Mouse (Mus musculus) kidney, embryonic 16.5 days (tissue): ENCODE results near the gene Exosc8. TPM values are rescaled to one million over a fixed set of nuclear protein-coding genes. Genes with fewer than 3 reads are reported as not detected.
A peak's percentile ranks its signal among the peaks of the same experiment; 100 is the strongest.
"Not testable (repeated sequence)": the region's sequence is repeated elsewhere in the genome, so short reads cannot be mapped to it uniquely, and the experiment has no call there.

Experiments
- ATAC-seq: fragments of 200-750 bp; cut with Nextera tagmentation; 2 replicates; pipeline ENCODE4 v1.8.0; 2017; ENCODE audit warnings: moderate TSS enrichment; ENCODE audit not compliant: low FRiP score, low TSS enrichment
- H3K27ac ChIP-seq: fragments of 300-500 bp; sonication (generic); 2 replicates; pipeline ENCODE4 v1.5.1; 2014; ENCODE audit warnings: low read length
- H3K27me3 ChIP-seq: fragments of 300-500 bp; sonication (generic); 2 replicates; pipeline ENCODE4 v1.6.1; 2014; ENCODE audit warnings: low read length, control low read depth, mixed read lengths; ENCODE audit not compliant: insufficient read depth
- H3K36me3 ChIP-seq: fragments of 300-500 bp; sonication (generic); 2 replicates; pipeline ENCODE4 v1.6.1; 2014; ENCODE audit warnings: low read length, control low read depth, mixed read lengths; ENCODE audit not compliant: insufficient read depth
- H3K4me1 ChIP-seq: fragments of 300-500 bp; sonication (generic); 2 replicates; pipeline ENCODE4 v1.6.1; 2014; ENCODE audit warnings: low read length, control low read depth, mixed read lengths; ENCODE audit not compliant: insufficient read depth
- H3K4me2 ChIP-seq: fragments of 300-500 bp; sonication (generic); replicated peaks from 2 replicates; pipeline ENCODE4 v1.6.1; 2014; ENCODE audit warnings: low read depth, low read length
- H3K4me3 ChIP-seq: fragments of 300-500 bp; sonication (generic); 2 replicates; pipeline ENCODE4 v1.5.1; 2014; ENCODE audit warnings: mild to moderate bottlenecking, low read length
- H3K9ac ChIP-seq: fragments of 300-500 bp; sonication (generic); replicated peaks from 2 replicates; pipeline ENCODE4 v1.6.1; 2014; ENCODE audit warnings: low read length
- H3K9me3 ChIP-seq: fragments of 300-500 bp; sonication (generic); 2 replicates; pipeline ENCODE4 v1.6.1; 2016; ENCODE audit warnings: low read length, control low read depth
- WGBS: fragments of 180-500 bp; shearing (Covaris S2); extraction: QIAGEN DNeasy Blood & Tissue Kit; methylation state at CpG from one replicate; pipeline ENCODE4 v1.1.7; 2014; 5-methylcytosine and 5-hydroxymethylcytosine counted together
- polyA plus RNA-seq: library from polyadenylated mRNA; unstranded; fragments of >200 nt; fragmentation: Nextera tagmentation; extraction: Ambion mirVana; gene quantifications from 2 replicates; pipeline ENCODE4 v1.2.1, GENCODE M21; 2015

The Exosc8 gene
- 134 and 136 TPM in 2 replicates for polyA plus RNA-seq

- peak within 1 kb of the TSS; percentile 92 for H3K9ac ChIP-seq
- no peaks in the 10 kb centered on the region for H3K9me3 ChIP-seq
- WGBS, result 0% methylated on average over 55 of the region's 65 CpGs
- peak within 1 kb of the TSS; percentile 70 for H3K4me3 ChIP-seq
- ATAC-seq, result peak; percentile 94
- H3K27ac ChIP-seq, result peak within 1 kb of the TSS; percentile 100
- H3K4me1 ChIP-seq, result peaks cover 8% of the 10 kb centered on the region
- no peaks in the 10 kb centered on the region for H3K27me3 ChIP-seq
- peak within 1 kb of the TSS; percentile 79 for H3K4me2 ChIP-seq
- H3K36me3 ChIP-seq, result peaks cover 22% of the 10 kb centered on the region; the same call in 1 of the 2 replicates
Observed at GRCm38 (mm10) chr3:54735247-54736046, at the start of gene Exosc8, which contains the start of gene Alg5. TSS of gene Exosc8 (minus strand) at chr3:54735393. TSS of gene Alg5 (plus strand) at chr3:54735539.

DNA sequence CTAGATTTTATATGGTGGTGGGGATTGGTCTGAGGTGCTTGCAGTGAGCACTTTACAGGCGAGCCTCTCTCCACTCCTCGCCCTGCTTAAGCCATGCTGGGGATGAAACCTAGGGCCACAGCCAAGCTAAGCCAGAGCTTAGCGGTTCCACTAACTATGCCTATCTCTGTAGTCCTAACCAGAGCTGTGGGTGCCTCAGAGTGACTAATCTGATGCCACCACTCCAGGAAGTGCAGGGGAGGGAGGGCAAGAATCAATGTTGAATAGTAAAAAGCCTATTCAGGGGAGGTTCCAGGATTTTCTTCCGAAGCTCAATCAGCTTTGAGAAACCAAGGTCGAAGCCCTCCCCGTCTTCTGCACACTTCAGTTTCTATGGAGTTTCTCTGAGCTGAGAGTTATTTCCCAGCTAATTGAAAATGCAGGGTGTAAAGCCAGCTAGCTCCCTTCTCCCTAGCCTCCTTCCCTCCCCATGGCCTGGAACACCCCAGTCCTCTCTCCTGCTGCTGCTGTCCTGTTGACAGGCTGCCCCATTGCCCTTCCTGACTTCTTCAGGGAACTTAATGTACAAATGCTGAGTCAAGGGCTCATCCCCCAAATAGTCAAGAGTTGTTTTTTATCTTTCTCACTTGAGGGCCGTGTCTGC, 40.9 kb upstream of the Exosc8 start:
- H3K9ac ChIP-seq, result no peak overlapping the region
- no peak overlapping the region for H3K4me3 ChIP-seq
- WGBS, result 69% methylated on average over 7 of the region's 7 CpGs
- no peaks in the 10 kb centered on the region for H3K36me3 ChIP-seq
- 0 out of 2 replicates have a peak, but pooled peaks cover 5% of the 10 kb centered on the region for H3K4me1 ChIP-seq
- no peak; the same call in 1 of the 2 replicates for ATAC-seq
- H3K9me3 ChIP-seq, result peaks cover 7% of the 10 kb centered on the region
- H3K27me3 ChIP-seq, result no peaks in the 10 kb centered on the region
- H3K27ac ChIP-seq, result no peak overlapping the region
- H3K4me2 ChIP-seq, result no peak overlapping the region

DNA sequence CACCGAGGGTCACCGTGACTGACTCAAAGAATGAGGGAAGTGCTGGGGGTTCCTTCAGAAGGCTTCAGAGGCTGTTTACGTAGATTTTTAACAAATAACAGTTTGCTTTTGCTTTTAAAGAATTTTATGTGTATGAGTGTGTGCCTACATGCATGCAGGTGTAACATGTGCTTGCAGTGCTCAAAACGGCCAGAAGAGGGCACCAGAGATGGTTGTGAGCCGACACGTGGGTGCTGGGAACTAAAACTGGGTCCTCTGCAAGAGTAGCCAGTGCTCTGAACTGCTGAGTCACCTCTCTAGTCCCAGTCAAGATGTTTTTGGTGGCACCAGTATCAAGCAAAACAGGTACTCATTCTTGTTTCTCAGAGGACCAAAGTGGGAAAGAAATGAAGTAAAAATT, 38.4 kb upstream of the Exosc8 start:
- WGBS, result 88% methylated on average over 6 of the region's 6 CpGs
- 0 out of 2 replicates have a peak, but pooled peaks cover 5% of the 10 kb centered on the region for H3K4me1 ChIP-seq
- no peak overlapping the region for H3K9ac ChIP-seq
- H3K27ac ChIP-seq, result no peak overlapping the region
- H3K36me3 ChIP-seq, result no peaks in the 10 kb centered on the region
- no peak overlapping the region for H3K4me3 ChIP-seq
- no peaks in the 10 kb centered on the region for H3K27me3 ChIP-seq
- H3K9me3 ChIP-seq, result peaks cover 7% of the 10 kb centered on the region
- H3K4me2 ChIP-seq, result no peak overlapping the region
- no peak for ATAC-seq

GRCm38 (mm10) chr3:54769349-54770275, 34.4 kb upstream of the Exosc8 start:
- H3K36me3 ChIP-seq, result no peaks in the 10 kb centered on the region
- H3K27me3 ChIP-seq, result no peaks in the 10 kb centered on the region
- H3K4me2 ChIP-seq, result no peak overlapping the region
- no peaks in the 10 kb centered on the region for H3K4me1 ChIP-seq
- no peak overlapping the region for H3K9ac ChIP-seq
- no peak overlapping the region for H3K27ac ChIP-seq
- peaks cover 7% of the 10 kb centered on the region for H3K9me3 ChIP-seq
- 74% methylated on average over 17 of the region's 17 CpGs for WGBS
- no peak overlapping the region for H3K4me3 ChIP-seq
- ATAC-seq, result no peak

- H3K9me3 ChIP-seq, result peaks cover 6% of the 10 kb centered on the region
- no peak overlapping the region for H3K4me3 ChIP-seq
- no peaks in the 10 kb centered on the region for H3K36me3 ChIP-seq
- no peak overlapping the region for H3K9ac ChIP-seq
- H3K27me3 ChIP-seq, result no peaks in the 10 kb centered on the region
- WGBS, result 89% methylated on average over 8 of the region's 8 CpGs
- H3K4me2 ChIP-seq, result no peak overlapping the region
- 0 out of 2 replicates have a peak, but pooled peaks cover 3% of the 10 kb centered on the region for H3K4me1 ChIP-seq
- ATAC-seq, result no peak
- no peak overlapping the region for H3K27ac ChIP-seq
Observed at GRCm38 (mm10) chr3:54768592-54768991, 33.4 kb upstream of the Exosc8 start.

- no peak for ATAC-seq
- Histone ChIP-seq H3K4me2 (no peak overlapping the region), H3K4me3 (no peak overlapping the region), H3K36me3 (no peaks in the 10 kb centered on the region), H3K27ac (no peak overlapping the region), H3K9me3 (no peaks in the 10 kb centered on the region), H3K4me1 (0 out of 2 replicates have a peak, but pooled peaks cover 3% of the 10 kb centered on the region), H3K27me3 (no peaks in the 10 kb centered on the region), H3K9ac (no peak overlapping the region)
- 66% methylated on average over 5 of the region's 5 CpGs for WGBS
Observed at GRCm38 (mm10) chr3:54766811-54767210, 31.6 kb upstream of the Exosc8 start.

DNA sequence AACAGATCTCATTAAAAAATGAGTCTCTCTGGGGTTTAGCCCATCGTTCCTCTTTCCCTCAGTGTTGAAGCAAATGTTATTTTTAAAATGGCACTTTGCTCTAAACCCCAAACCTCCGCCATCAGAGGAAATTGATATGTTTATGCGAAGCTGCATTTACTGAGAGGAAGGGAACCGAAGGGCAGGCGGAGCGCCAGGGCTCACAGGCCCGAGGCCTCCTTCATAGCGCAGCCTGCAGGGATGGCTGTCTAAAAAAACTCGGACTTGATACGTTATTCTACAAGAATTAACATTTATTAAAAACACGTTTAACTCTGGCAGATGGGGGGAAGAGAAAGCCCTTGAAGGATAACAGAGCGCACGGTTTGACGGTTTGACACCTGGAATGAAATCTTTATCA, 30.8 kb upstream of the Exosc8 start:
- ATAC-seq, result no peak
- H3K27me3 ChIP-seq, result no peaks in the 10 kb centered on the region
- H3K4me2 ChIP-seq, result no peak overlapping the region
- WGBS, result 74% methylated on average over 14 of the region's 14 CpGs
- no peaks in the 10 kb centered on the region for H3K36me3 ChIP-seq
- H3K9ac ChIP-seq, result no peak overlapping the region
- no peak overlapping the region for H3K4me3 ChIP-seq
- H3K4me1 ChIP-seq, result 0 out of 2 replicates have a peak, but pooled peaks cover 3% of the 10 kb centered on the region
- no peaks in the 10 kb centered on the region for H3K9me3 ChIP-seq
- H3K27ac ChIP-seq, result no peak overlapping the region

- not testable (repeated sequence) for H3K9me3 ChIP-seq, H3K27ac ChIP-seq, H3K36me3 ChIP-seq, H3K4me2 ChIP-seq, ATAC-seq, H3K4me1 ChIP-seq, H3K9ac ChIP-seq, H3K27me3 ChIP-seq, H3K4me3 ChIP-seq
- 90% methylated on average over 6 of the region's 6 CpGs for WGBS
Observed at GRCm38 (mm10) chr3:54765521-54765920, 30.3 kb upstream of the Exosc8 start.

DNA sequence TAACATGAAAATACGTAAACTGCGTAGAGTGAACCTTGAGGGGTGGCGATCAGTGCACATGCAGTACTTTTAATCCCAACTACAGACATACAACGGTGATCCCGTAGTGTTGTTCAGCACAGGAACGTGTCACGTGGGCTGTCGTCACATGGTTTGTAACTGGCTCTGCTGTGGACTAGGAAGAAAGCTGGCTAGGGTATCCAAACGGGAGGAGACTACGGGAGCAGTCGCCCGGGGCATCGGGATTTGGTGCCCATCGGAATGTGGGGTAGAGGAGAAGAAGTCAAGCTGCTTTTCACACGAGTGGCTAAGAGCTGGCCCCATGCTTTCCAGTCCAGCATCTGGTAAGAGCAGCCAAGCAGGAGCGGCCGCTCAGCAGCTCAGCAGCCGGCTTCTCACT, 29.2 kb upstream of the Exosc8 start:
- WGBS, result 76% methylated on average over 18 of the region's 18 CpGs

More for the DNA sequence above, 29.2 kb upstream of the Exosc8 start:
- Histone ChIP-seq H3K9me3 (no peaks in the 10 kb centered on the region), H3K36me3 (no peaks in the 10 kb centered on the region), H3K4me1 (0 out of 2 replicates have a peak, but pooled peaks cover 3% of the 10 kb centered on the region), H3K4me3 (peak overlapping the region; percentile 14; the same call in 1 of the 2 replicates), H3K9ac (no peak overlapping the region), H3K4me2 (peak overlapping the region; percentile 21), H3K27me3 (no peaks in the 10 kb centered on the region), H3K27ac (no peak overlapping the region)
- ATAC-seq, result no peak
